Mouse (Mus musculus) cerebellum, adult 2 months (tissue): Measurements from ENCODE around the gene Rwdd3.

Experiments
- CTCF ChIP-seq: fragments of 200-500 bp; IDR thresholded peaks from 2 replicates; pipeline ENCODE4 v1.5.1; 2011; ENCODE audit warnings: low read depth, mild to moderate bottlenecking, control low read depth, low read length, moderate library complexity, borderline replicate concordance; ENCODE audit not compliant: insufficient read depth
- POLR2A ChIP-seq: fragments of 200-500 bp; IDR thresholded peaks from 2 replicates; pipeline ENCODE4 v1.6.1; 2011; ENCODE audit warnings: low read length, control low read depth, borderline replicate concordance; ENCODE audit not compliant: insufficient read depth

DNA sequence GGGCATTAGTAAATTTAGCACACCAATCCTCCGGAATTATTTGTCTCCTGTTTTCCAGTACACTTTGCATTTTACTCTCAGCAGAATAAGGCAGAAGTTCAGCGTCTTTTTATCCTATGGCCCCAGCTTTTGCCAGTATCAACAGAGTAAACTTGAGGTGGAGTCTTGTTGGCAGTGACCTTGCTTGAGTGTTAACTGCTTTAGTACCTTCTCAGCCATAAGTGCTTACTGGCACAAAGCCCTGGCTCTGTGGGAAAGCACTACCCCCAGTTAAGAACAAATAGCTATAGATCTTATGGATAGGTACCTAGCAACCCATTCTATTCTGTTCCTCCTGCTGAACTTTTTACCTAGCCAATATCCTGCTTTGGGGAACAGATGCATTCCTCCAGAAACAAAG is 17.7 kb upstream of the Rwdd3 start:
- TF ChIP-seq POLR2A (no peak), CTCF (no peak)
